Mouse (Mus musculus) gastrocnemius, adult 8-10 months (tissue): ENCODE measurements around the gene Rab3c. TPM values are rescaled to one million over a fixed set of nuclear protein-coding genes. Genes with fewer than 3 reads are reported as not detected.

Experiments used
- DNase-seq, 2 experiments: peaks; one replicate each; pipeline ENCODE4 v3.0.0; 2022; ENCODE audit warnings: low spot score in 2 of 2
- total RNA-seq, 4 experiments: library from RNA; stranded (reverse); gene quantifications; 2 replicates each; pipeline ENCODE4 v1.2.4; 2022

The Rab3c gene
- under 1 TPM in 1 of 4 experiments, not detected in 3; 0.16 TPM for total RNA-seq

GRCm38 (mm10) chr13:110280563-110281144 lies at the start of gene Rab3c:
TSS of gene Rab3c (minus strand) at chr13:110280996.
- DNase-seq: no peak

DNA sequence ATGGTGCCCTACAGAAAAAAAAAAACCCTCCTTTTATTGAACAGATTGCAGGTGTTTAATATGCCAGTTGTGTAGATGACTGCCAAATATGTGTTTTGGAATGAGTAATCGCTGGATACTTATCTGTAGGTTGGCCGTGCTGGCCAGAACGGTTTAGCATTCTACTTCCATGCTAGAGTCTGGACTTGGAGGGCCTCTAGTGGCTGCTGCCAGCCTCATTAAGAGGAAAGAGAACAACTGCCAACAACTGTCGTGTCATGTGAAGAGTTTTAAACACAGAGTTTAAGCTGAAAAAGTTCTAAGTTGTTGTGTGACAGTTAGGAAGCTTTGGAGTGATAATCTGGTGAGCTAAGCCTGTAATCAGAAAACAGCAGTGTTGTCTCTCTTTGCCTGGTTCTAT lies 38.0 kb upstream of the Rab3c start:
- no peak for DNase-seq

- DNase-seq: no peak
Measured at GRCm38 (mm10) chr13:110307188-110307587, 26.4 kb upstream of the Rab3c start.

DNA sequence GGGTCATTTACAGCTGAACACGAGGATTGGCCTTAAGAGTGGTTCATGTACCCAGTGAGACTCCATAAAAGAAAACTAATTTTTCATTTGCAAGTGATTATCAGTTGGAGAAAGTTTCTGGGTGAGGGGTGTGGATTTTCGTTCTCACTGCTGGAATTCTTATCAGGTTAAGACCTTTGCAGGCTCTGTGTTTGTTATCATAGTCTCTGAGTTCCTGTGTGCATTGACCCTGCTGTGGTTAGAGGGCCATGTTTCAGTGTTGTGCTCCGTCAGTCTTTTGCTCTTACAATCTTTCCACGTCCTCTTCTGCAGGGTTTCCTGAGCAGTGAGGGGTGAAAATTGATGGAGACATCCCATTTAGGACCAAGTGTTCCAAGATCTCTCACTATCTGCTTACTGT lies 16.3 kb upstream of the Rab3c start:
- DNase-seq: no peak

- DNase-seq: no peak
Measured at GRCm38 (mm10) chr13:110288499-110288898, 7.7 kb upstream of the Rab3c start.

DNA sequence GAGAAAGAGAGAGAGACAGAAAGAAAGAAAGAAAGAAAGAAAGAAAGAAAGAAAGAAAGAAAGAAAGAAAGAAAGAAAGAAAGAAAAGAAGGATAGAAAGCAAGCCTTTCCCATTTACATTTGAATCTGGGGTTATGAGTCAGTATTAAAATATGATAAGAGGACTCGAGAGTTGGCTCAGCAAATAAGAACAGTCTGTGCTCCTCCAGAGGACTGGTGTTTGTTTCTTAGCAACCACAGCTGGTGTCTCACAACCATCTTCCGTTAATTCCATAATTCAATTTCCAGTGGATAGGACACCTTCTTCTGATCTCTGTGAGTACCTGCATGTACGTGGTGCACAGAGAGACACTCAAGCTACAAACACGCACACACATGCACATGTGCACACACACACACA lies 3.0 kb upstream of the Rab3c start:
- no peak for DNase-seq

DNA sequence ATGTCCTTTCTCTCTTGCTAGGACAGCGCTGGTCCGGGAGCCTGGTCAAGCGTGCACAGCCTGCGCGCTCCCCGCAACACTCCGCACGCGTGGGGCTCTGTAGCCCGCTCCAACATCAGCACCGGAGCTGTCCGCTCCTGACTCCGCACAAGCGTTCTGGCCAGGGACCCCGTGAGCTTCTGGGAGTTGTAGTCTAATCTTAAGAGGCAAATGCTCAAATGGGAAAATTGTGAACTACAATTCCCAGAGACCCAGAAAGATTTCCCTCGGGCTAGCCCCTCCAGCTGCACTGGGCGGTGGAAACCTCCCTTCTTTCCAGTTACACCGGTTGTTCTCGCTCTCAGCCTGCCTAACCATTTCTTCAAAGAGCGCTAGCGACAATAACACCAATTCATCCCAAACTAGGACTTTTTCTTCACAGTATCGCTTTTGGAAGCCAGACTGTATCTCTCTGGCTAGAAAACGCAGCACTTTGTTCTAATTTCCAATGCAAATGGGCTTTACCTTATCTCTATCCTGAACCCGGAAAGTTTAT lies 701 bp downstream of the Rab3c start:
- no peak for DNase-seq

DNA sequence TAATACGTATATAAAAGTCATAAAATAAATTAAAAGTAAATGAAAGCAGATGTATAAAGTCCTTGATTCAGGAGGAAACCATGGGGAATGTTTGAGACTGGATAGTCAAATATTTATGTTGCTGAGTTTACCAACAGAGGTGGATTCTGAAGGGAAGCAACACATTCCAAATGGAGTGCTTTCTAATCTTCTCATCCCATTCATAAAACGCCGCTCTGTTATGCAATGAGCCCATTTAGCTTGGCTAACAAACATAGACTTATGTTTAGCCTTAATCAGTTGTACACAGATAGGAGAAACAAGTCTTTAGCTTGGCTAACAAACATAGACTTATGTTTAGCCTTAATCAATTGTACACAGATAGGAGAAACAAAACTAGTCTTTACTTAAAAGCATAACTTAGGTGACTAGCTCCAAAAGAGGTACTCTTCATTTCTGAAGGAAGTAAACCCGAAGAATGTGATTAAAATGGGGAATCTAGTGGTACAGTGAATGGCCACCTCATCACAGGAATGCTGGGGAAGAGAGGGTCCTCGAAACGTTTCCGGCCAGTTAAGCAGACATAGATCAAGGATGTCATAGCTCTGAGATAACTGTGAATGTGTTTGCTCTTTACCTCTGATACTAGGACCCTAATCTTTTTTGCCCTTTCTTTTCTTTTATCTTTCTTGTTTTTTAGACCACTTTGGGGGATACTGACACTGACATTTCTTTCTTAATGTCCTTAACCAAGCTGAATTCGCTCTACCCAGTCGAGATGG lies 1.6 kb downstream of the Rab3c start:
- DNase-seq: no peak

- no peak for DNase-seq
Measured at GRCm38 (mm10) chr13:110277709-110278108, 3.1 kb downstream of the Rab3c start.

GRCm38 (mm10) chr13:110275471-110275870 lies 5.3 kb downstream of the Rab3c start:
- no peak for DNase-seq

- no peak for DNase-seq
Measured at GRCm38 (mm10) chr13:110260649-110261048, 20.1 kb downstream of the Rab3c start.

DNA sequence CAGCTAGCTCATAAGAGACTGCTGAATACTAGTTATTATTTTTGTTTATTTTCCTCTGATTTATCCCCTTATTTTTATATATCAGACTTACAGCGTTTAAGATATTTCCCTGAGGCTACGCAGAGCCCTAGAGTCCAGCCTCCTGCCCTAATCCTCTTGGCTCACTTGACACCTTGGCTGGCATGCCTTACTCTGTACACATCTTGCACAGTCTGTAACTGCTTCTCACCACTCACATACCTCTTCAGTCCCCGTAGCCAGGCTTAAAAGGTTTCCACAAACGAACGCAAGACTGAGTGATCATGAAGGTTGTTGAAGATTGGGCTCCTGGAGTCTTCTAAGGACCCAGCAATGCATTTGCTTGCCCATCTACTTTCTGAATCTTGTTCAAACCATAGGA lies 29.3 kb downstream of the Rab3c start:
- DNase-seq: no peak

GRCm38 (mm10) chr13:110248481-110248880 lies 32.3 kb downstream of the Rab3c start:
- no peak for DNase-seq

GRCm38 (mm10) chr13:110238970-110239369 lies 41.8 kb downstream of the Rab3c start:
- no peak for DNase-seq

DNA sequence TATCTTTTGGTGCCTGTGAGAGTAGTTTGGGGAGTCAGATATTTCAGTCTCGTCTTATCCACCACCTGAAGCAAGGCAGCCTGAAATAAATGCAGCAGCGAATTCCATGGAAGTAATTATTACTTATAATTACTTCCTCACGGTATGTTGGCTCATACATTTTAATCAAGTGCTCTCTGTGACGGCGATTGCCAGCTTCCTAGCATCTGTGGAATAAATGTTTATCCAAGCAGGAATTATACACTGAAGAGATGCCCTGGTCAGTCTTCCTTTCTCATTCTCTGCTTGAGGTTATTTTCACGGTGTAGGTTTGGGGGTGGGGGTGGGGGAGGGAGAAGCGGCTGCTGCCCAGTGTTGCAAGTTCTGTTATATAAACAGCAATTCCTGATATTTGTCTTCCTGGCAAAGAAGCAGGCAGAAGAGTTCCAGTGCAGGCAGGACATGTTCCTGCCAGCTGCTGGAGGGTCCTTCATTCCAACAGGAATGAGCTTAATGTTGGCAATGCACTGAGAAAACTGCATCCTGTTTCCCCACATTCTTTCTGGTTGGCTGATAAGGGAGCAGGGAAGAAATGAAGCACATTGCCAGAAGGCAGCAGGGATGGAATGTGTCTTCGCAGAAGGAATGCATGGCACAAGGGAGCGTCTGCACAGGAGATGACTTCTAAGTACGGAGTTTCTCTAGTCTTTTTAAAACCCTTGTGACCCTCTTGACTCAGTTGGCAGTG lies 43.4 kb downstream of the Rab3c start:
- no peak for DNase-seq

- DNase-seq: no peak
Measured at GRCm38 (mm10) chr13:110233364-110233763, 47.4 kb downstream of the Rab3c start.

DNA sequence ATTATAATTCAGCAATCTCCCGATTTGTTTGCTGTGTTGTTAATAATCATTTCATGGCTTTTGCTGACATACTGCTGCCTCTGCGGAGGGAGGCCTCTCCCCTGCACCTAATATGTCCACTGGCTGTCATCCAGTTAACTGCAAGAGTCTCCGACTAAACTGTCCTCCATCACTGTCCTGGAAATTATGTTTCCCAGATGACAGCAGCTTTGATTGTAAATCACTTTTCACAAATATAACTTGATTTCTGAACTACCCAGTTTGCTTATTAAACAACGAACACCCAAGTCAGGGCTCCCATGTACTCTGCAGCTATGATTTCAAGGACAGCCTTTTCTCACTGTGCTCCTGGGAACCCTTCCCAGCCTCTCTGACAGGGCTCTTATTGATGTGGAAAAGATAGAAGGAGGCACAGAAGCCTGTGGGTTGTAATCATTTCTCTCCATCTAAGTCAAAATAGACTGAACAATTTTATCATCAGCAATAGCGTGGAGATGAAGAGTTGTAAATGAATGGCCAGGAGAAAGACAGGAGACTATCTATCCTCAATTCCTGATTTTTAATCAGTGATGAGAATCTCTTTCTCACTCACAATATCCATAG lies 49.6 kb downstream of the Rab3c start:
- no peak for DNase-seq

DNA sequence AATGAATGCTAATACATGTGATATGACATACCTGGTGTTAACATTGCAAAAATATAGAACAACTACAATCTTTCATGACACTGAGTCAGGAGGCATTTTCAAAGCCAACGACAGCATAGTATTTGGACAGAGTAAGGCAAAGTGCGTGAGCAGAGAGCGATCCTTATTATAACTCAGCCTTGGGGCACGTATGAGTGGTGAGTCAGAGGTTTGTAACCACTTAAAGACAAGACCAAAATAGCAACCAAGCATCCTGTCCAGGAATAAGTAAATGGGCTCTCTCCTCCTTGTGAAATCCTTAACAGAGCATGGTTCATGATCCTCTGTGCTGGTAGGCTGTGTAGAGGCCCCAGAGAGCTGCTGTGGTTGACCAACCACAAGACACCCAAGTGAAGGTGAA lies 50.8 kb downstream of the Rab3c start:
- no peak for DNase-seq

DNA sequence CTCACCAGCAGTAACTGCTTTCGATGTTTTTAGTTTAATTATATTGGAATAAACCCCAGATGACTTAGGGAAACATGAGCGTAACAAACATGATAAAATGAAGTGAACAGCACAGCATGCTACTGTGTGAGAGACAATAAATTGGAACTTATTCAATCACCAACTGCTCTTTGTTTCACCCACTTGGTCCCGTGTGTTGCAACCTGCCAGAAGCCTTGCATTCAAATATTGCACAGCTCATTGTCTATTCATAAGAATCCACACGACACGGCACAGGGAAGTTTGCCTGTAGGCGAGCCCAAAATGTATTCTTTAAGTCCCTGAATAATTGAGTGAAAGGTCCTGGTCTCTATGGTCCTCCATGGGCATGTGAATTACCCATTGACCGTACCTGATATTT lies 61.6 kb downstream of the Rab3c start:
- no peak for DNase-seq

DNA sequence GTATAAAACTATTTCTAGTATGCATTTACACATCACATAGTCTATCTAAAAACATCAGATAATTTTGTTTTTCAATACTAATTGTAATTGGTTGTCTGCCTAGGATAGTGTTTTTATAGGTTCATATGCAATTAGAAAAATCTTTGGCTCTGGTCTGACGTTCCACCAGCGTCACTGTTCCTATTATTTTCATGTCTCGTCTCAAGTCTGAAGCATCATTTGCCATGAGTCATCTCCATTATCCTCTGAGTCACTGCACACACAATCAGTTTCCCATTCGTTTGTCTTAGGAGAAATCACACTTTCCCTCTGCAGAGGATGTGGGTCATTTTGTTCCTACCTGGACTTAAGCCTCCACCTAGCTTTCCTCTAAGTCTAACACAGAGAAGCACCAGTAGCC lies 62.3 kb downstream of the Rab3c start:
- no peak for DNase-seq

- no peak for DNase-seq
Measured at GRCm38 (mm10) chr13:110211526-110212075, 69.2 kb downstream of the Rab3c start.

DNA sequence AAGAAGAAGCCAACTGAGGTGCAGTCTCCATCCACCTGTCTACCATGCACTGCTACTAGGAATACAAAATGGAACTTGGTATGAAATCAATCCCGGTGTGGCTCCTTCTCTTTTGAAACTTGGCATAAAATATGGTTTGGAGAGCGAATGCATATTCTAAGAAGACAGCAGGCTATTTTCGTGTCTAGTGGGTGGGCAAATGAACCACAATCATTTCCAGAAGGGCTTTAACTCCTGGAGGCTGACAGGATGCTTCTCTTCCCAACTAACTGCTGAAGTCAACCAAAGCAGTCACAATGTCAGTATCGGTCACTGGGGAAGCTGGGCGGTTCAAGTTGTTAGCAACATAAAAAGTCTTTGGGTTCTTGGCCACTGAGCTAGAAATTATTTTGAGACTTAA lies 81.9 kb downstream of the Rab3c start:
- no peak for DNase-seq
